Mouse (Mus musculus): ENCODE measurements at regions not wholly inside any gene's neighbourhood (a gene's known extent, or its start where the extent isn't known, plus 50 kb on each side); places are given as distances from the start of the nearest gene placed in this dataset.

GRCm38 (mm10) chr10:126717961-126718360 is 183.2 kb downstream of the Atp23 start:
- no peaks in the 10 kb centered on the region for H3K27me3 ChIP-seq (replicated peaks)
- H3K4me3 ChIP-seq (replicated peaks in 1 of 3; ENCODE audit: low read depth in 2 of 3, low read length in 2 of 3, poor library complexity in 1 of 3): no peak overlapping the region
- in situ Hi-C loops (cut with MboI; ENCODE audit: low pct_ligation_motif_present, low pct_unique_long_range_greater_than_20kb, low sequenced_read_pairs) (no loop called here), dilution Hi-C loops (cut with MboI; ENCODE audit: extremely low pct_ligation_motif_present, extremely low pct_unique_long_range_greater_than_20kb, low sequenced_read_pairs) (no loop called here)
- TF ChIP-seq GABPA (IDR thresholded peaks at IDR 0.05; ENCODE audit: insufficient replicate concordance, low read depth, low read length) (no peak), CHD1 (IDR thresholded peaks at IDR 0.05; ENCODE audit: low read depth, low read length) (no peak), RAD21 (IDR thresholded peaks at IDR 0.05; ENCODE audit: low read depth, low read length) (no peak), MAFK (IDR thresholded peaks at IDR 0.05; ENCODE audit: insufficient replicate concordance, low read length) (no peak), ETS1 (conservative IDR thresholded peaks at IDR 0.05; ENCODE audit: low read depth, low read length) (no peak), TBP (conservative IDR thresholded peaks at IDR 0.05; ENCODE audit: low read depth, low read length) (no peak), MAX (IDR thresholded peaks at IDR 0.05; ENCODE audit: low read length) (no peak), NELFE (IDR thresholded peaks at IDR 0.05; ENCODE audit: low read depth, low read length) (no peak), ZNF384 (IDR thresholded peaks at IDR 0.05; ENCODE audit: low read depth, low read length) (no peak), HCFC1 (IDR thresholded peaks at IDR 0.05; ENCODE audit: low read depth, low read length) (no peak), IRF4 (IDR thresholded peaks at IDR 0.05; ENCODE audit: low read depth, low read length) (no peak)
- no peaks in the 10 kb centered on the region for H3K79me2 ChIP-seq (replicated peaks; ENCODE audit: control insufficient read depth, extremely low read depth, insufficient read depth, poor library complexity, severe bottlenecking)
- no peaks in the 10 kb centered on the region for H3K4me1 ChIP-seq (ENCODE audit: control insufficient read depth in 1 of 2, insufficient read depth in 2 of 2)
- no peak overlapping the region for H3K27ac ChIP-seq (ENCODE audit: insufficient read depth, low read depth)
- peaks cover 29% of the 10 kb centered on the region for H3K9me3 ChIP-seq (replicated peaks; ENCODE audit: low read length)
- H3K36me3 ChIP-seq (replicated peaks in 1 of 2; ENCODE audit: control insufficient read depth in 1 of 2, insufficient read depth in 1 of 2, low read length in 1 of 2): no peaks in the 10 kb centered on the region
- no peak for DNase-seq (ENCODE audit: extremely low read depth)
- no peak overlapping the region for H3K4me2 ChIP-seq (ENCODE audit: insufficient read depth, low read depth, poor library complexity, severe bottlenecking)
- no peak overlapping the region for H3K9ac ChIP-seq (ENCODE audit: insufficient read depth, low read depth)

GRCm38 (mm10) chr10:126711758-126712157 is 189.4 kb downstream of the Atp23 start:
- H3K79me2 ChIP-seq (replicated peaks; ENCODE audit: control insufficient read depth, extremely low read depth, insufficient read depth, poor library complexity, severe bottlenecking): no peaks in the 10 kb centered on the region
- dilution Hi-C loops (cut with MboI; ENCODE audit: extremely low pct_ligation_motif_present, extremely low pct_unique_long_range_greater_than_20kb, low sequenced_read_pairs): no loop called here
- DNase-seq (ENCODE audit: extremely low read depth): no peak
- no peak overlapping the region for H3K4me3 ChIP-seq (replicated peaks in 1 of 3; ENCODE audit: low read depth in 2 of 3, low read length in 2 of 3, poor library complexity in 1 of 3)
- TF ChIP-seq TCF12 (IDR thresholded peaks at IDR 0.05; ENCODE audit: low read depth, low read length): no peak
- no peak for TF ChIP-seq ZMIZ1 (IDR thresholded peaks at IDR 0.05; ENCODE audit: low read depth, low read length)
- TF ChIP-seq POLR2AphosphoS2 (IDR thresholded peaks at IDR 0.05; ENCODE audit: low read depth, low read length): no peak
- TF ChIP-seq MYC (IDR thresholded peaks at IDR 0.05; ENCODE audit: low read depth, low read length): no peak
- no peak for TF ChIP-seq USF1 (IDR thresholded peaks at IDR 0.05; ENCODE audit: low read depth, low read length)
- TF ChIP-seq SIN3A (IDR thresholded peaks at IDR 0.05; ENCODE audit: low read length): no peak
- TF ChIP-seq JUN (IDR thresholded peaks at IDR 0.05; ENCODE audit: insufficient read depth, low read depth, low read length): no peak
- TF ChIP-seq BHLHE40 (IDR thresholded peaks at IDR 0.05; ENCODE audit: low read depth, low read length): no peak
- TF ChIP-seq NRF1 (IDR thresholded peaks at IDR 0.05; ENCODE audit: low read depth, low read length): no peak
- no peak for TF ChIP-seq MAFK (IDR thresholded peaks at IDR 0.05; ENCODE audit: insufficient replicate concordance, low read length)
- no peak for TF ChIP-seq MXI1 (IDR thresholded peaks at IDR 0.05; ENCODE audit: low read depth, low read length)
- TF ChIP-seq ZKSCAN1 (IDR thresholded peaks at IDR 0.05; ENCODE audit: borderline replicate concordance, low read depth, low read length): no peak
- TF ChIP-seq CHD1 (IDR thresholded peaks at IDR 0.05; ENCODE audit: low read depth, low read length): no peak
- TF ChIP-seq GABPA (IDR thresholded peaks at IDR 0.05; ENCODE audit: insufficient replicate concordance, low read depth, low read length): no peak
- no peak for TF ChIP-seq ELF1 (IDR thresholded peaks at IDR 0.05; ENCODE audit: low read depth, low read length)
- TF ChIP-seq TBP (conservative IDR thresholded peaks at IDR 0.05; ENCODE audit: low read depth, low read length): no peak
- TF ChIP-seq IRF4 (IDR thresholded peaks at IDR 0.05; ENCODE audit: low read depth, low read length): no peak
- no peak for TF ChIP-seq ETS1 (conservative IDR thresholded peaks at IDR 0.05; ENCODE audit: low read depth, low read length)
- no peak for TF ChIP-seq MAX (IDR thresholded peaks at IDR 0.05; ENCODE audit: low read length)
- TF ChIP-seq RCOR1 (conservative IDR thresholded peaks at IDR 0.05; ENCODE audit: low read depth, low read length): no peak
- in situ Hi-C loops (cut with MboI; ENCODE audit: low pct_ligation_motif_present, low pct_unique_long_range_greater_than_20kb, low sequenced_read_pairs): no loop called here
- no peaks in the 10 kb centered on the region for H3K27me3 ChIP-seq (replicated peaks)
- H3K9me3 ChIP-seq (replicated peaks; ENCODE audit: low read length): peaks cover 28% of the 10 kb centered on the region
- no peaks in the 10 kb centered on the region for H3K36me3 ChIP-seq (replicated peaks in 1 of 2; ENCODE audit: control insufficient read depth in 1 of 2, insufficient read depth in 1 of 2, low read length in 1 of 2)
- no peak overlapping the region for H3K27ac ChIP-seq (ENCODE audit: insufficient read depth, low read depth)
- no peak overlapping the region for H3K4me2 ChIP-seq (ENCODE audit: insufficient read depth, low read depth, poor library complexity, severe bottlenecking)
- no peaks in the 10 kb centered on the region for H3K4me1 ChIP-seq (ENCODE audit: control insufficient read depth in 1 of 2, insufficient read depth in 2 of 2)
- no peak overlapping the region for H3K9ac ChIP-seq (ENCODE audit: insufficient read depth, low read depth)
